Mouse (Mus musculus): ENCODE data around the gene Ppm1b.

Gene Ppm1b

DNA sequence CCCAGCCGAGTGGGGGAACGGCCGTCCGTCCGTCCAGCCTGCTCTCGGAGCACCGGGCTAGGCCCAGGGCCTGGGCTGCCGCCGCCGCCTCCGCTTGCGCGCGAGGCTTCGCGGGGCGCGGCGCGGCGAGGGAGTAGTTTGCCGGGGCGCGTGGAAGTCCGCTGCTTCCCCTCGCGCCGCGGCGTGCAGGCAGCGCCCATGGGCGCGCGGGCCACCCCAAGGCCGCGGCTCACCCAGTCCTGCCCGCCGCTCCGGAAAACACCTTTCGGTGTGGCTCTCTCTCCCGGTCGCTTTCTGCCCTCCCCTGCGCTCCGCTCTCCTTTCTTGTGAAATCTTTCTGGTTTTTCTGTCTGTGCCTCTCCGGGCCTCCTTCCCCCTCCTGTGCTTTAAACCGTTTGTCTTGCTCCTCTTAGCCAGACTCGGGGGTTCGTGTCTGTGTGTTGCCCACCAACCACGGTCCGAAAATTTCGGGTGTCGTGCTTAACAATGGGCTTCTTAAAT is 1.9 kb downstream of the Ppm1b start:
- no peak for DNase-seq

DNA sequence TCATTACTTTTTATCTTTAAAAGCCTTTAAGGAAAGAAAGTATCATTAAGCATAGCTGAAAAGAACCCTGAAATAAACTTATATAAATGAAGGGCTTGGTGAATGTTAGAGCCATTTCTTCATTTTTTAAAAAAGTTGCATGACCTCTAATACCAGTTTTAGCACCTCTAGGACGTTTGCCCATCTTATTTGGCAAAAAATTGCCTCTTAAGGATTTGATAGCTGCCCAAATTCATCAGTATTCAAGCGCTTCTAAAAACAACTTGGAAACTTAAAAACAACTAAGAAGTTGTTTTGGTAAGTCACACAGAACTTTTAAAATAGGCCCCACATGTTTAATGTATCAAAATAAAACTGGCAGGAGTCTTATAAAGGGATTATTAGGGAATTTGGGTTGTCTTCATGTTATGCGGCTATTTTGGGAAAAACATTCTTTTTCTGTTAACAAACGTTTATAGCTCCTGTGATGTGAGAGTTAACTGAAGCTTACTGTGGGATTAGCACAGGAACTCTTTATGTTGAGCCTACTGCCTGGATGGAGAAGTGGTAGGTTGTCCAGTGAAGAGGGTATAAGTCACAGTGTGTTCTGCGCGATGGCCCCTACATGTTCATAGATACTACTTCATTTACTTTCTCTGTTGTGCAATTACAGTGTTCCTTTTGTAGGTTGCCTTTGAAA is 2.6 kb downstream of the Ppm1b start:
- DNase-seq = no peak

DNA sequence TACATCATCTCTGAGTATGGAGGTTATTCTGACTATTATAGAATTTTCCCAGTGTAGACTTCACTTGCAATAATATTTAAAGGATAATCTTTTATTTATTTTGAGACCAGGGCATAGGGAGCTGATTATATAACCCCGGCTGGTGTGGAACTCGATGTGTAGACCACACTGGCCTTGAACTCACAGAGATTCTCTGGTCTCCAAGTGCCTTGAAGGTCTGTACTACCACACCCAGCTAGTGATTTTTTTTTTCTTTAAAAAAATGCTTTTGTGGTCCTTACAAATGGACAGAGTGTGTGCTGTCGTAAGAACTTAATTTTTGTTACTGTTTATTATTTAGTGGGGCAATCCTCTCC is 3.1 kb downstream of the Ppm1b start:
- DNase-seq = no peak

- DNase-seq = peak; percentile 34 to 50
These were observed 3.6 kb downstream of the Ppm1b start for GRCm38 (mm10) chr17:84960136-84960535.

GRCm38 (mm10) chr17:84962046-84962445 is 5.5 kb downstream of the Ppm1b start:
- DNase-seq = no peak

DNA sequence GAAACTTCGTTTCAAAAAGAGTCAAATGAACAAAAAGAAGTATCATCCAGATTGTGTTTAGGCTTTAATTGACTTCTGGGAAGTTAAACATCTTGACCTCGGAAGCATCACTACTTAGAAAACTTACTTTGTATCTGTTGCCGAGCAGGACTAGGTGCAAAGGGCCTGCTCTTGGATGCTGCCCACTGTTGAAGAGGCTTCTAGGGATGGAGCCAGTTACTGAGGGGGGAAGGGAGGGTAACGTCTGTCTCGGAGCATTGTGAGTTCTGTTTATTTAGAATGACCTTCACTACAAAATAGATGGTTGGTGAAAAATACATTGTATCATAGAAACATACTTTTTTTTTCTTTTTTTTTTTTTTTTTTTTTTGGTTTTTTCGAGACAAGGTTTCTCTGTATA is 7.1 kb downstream of the Ppm1b start:
- no peak for DNase-seq

DNA sequence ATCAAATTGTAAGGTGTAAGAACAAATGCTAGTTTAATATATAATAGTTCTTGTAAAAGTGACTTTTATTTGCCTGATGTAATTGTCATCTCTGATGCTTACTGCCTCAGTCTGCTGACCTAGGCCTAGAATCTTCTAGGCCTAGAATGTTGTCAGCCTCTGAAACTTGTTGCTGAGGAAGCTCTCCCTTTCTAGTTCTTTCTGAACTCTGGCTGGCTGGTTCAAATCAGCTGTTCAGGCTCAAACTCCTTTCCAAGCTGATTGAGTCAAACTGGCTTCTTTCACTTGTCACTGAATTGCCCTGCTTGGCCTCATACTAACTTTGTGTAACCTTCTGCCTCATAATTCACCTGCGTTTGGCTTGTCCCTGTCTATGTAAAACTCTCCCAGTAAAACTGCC is 9.7 kb downstream of the Ppm1b start:
- DNase-seq = no peak

DNA sequence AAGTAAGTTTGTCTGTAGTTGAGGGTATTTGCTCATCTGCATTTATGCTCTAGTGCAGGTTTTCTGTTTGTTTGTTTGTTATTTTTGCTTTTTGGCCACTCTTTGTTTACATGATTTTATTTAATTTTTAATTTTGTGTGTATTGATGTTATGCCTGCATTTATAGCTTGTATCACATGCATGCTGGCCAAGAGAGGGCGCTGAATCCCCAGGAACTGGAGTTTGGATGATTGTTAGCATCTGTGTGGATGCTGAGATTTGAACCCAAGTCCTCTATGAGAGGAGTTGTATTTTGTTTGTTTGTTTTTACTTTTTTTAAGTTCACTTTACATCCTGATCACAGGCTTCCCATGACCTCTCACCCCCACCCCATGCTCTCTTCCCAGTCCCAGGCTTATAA is 10.5 kb downstream of the Ppm1b start:
- no peak for DNase-seq

DNA sequence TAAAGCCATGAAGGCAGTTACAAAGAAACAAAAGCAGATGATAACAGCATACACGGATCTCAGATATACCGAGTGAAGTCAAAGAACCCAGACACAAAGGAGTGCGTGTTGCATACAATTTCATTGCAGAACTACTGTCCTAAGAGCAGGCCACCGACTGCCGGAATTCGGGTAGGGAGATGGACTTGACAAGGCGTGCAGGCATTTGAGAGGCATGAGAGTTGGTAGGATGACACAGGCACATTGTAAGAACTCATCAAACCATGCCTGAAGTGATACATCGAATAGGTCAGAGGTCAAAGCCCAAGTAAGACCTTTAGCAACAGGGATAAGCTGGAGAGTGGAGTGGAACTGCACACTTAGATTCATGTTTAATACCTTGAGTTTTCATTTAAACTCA is 13.4 kb downstream of the Ppm1b start:
- no peak for DNase-seq

- DNase-seq = no peak
These were observed 25.2 kb downstream of the Ppm1b start for GRCm38 (mm10) chr17:84981721-84982120.

- DNase-seq = no peak
These were observed 26.2 kb downstream of the Ppm1b start for GRCm38 (mm10) chr17:84982735-84983134.

- no peak for DNase-seq
These were observed 29.8 kb downstream of the Ppm1b start for GRCm38 (mm10) chr17:84986368-84986767.

- DNase-seq = no peak
These were observed 31.4 kb downstream of the Ppm1b start for GRCm38 (mm10) chr17:84987834-84988410.

- no peak for DNase-seq
These were observed 32.0 kb downstream of the Ppm1b start for GRCm38 (mm10) chr17:84988514-84988913.

GRCm38 (mm10) chr17:84995844-84996243 is 39.3 kb downstream of the Ppm1b start:
- DNase-seq = no peak

DNA sequence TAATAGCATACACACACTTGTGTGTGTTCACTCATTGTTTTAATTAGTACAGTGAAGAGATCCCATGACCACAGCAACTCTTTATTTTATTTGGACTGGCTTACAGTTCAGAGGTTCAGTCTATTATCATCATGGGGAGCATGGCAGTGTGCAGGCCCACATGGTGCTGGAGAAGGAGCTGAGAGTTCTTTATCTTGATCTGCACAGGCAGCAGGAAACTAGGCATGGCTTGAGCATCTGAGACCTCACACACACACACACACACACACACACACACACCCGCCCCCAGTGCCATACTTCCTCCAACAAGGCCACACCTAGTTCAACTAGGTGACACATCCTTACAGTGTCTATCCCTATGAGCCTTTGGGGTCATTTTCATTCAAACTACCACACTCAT is 41.1 kb downstream of the Ppm1b start:
- DNase-seq = no peak

DNA sequence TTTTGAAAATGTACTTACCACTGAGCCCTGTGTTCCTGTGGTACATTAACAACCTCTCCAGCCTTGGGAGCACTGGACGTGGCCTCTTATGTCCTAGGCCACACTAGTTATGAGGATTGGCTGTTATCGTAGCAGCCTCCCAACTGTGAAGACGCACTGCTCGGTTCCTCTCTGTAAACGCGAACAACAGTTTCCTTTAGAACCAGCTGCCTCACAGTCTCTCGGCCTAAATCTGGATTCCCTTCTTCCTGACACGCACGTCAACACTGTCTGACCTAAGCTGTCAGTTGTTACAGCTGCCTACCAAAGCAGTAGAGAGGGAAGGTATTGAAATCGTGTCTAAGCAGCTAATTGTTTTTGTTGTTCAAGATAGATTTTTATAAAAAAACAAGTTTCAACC is 43.1 kb downstream of the Ppm1b start:
- DNase-seq = no peak

DNA sequence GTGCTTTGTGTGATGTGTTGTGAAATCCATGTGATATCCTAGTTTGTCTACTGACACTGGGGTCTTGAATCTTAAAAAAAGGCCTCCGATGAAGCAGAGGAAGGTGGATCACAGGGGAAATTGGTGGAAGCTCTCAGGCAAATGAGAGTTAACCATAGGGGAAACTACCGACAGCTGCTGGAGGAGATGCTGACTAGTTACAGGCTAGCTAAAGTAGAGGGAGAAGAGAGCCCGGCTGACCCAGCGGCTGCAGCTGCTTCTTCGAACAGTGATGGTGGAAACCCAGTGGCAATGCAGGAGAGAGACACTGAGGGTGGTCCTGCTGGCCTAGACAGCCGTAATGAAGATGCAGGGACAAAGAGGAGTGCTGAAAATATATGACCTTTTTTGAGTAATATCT is 56.9 kb downstream of the Ppm1b start:
- no peak for DNase-seq

DNA sequence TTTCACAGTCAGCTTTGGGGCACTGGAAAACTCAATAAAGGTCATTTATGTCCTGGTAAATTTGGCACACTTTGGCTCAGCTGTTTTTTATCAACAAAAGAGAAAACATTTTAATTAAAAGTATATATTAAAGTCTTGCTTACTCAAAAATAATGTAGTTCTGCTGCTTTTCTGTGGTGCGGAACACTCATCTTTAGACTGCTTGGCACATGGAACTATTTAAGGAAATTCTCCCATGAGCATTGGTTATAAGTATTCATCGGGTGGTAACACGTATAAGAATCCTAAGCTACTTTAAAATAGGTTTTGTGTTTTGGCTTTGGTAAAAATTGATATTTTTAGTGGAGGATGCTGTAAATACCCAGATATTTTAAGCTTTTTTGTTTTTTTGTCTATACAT is 58.1 kb downstream of the Ppm1b start:
- no peak for DNase-seq

DNA sequence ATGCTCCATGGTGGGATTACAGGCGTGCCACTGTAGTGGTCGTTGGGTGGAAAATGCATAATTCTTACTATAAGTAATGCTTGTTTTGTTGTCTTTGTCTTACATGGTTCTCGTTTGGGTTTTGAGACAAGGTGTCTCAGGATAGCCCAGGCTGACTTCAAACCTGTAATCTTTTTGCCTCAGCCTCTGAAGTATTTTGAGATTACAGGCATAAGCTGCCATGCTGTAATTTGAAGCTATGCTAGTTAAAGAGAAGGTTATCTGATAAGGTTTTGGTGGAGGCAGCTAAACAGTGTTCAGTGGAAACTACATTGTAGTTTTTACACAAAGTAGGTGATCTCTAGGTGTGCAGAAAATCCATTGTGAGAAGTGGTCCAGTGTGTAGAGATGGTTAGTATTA is 61.8 kb downstream of the Ppm1b start:
- DNase-seq = no peak

DNA sequence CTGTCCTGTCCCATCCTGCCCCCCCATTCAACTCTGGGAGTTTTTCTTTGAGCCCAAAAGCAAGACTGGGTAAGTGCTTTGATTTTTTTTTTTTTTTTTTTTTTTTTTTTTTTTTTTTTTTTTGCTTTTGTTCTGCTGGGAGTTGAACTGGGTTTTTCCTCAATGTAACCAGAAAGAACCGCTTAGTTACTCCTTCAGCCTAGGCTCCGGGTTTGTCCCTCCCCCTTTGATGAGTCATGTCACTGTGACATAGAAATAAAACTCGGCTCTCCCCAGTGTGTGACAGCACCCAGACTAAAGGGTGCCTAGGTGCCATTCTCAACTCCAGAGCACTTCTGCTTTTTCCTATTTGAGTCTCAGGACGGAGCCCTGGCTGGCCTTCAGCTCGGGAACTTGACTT is 62.3 kb downstream of the Ppm1b start:
- DNase-seq = no peak

DNA sequence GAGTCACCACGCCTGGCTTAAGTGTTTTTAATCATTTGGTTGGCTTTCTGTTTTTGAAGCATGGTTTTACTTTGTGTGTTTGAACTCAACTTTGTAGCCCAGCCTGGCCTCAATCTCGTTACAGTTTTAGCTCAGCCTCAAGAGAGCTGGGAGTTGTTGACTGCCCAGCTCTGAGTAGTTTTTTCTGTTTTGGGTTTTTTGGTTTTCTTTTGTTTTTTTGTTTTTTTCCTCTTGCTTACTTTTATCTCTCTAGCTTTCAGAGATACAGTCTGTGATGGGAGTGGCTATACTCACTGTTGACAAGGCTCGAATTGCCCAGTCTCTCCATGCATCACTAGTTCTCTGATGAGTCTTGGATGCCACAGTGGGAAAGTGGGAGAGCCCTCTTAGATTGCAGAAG is 63.8 kb downstream of the Ppm1b start:
- no peak for DNase-seq

- peak in 1 of 2 experiments; percentile 63 for DNase-seq
These were observed 67.0 kb downstream of the Ppm1b start for GRCm38 (mm10) chr17:85023247-85024167.

DNA sequence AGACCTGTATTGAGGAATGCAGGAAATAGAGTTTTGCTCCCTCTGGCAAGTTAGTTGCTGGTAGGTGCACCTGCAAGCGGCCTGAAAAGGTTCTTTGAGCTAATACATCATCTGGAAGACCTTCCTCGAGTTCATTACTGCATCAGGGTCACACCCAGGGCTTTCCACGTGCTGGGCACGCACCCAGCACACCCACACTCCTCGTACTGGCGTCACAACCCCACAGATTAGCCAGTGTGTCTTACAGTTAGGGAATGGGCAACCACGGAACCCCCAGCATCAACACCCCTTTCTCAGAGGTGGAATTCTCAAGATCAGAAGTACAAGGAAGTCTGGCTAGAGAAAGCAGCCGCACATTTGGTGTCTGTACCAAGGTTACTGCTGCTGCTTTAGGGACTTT is 67.7 kb downstream of the Ppm1b start:
- DNase-seq = no peak
